Mouse (Mus musculus): ENCODE measurements around the gene Zfand4.

Gene Zfand4

GRCm38 (mm10) chr6:116378892-116379291, 114.9 kb downstream of the Zfand4 start:
- DNase-seq = no peak

Data from kidney, adult 8-10 months (tissue).